Mouse (Mus musculus) kidney, postnatal 4 days (tissue): ENCODE results near the gene Gas2l1.

ENCODE experiments used
- DNase-seq, 2 experiments: peaks; one replicate each; pipeline ENCODE4 v3.0.0; 2021; ENCODE audit warnings: mixed read lengths in 2 of 2

Gene Gas2l1

GRCm38 (mm10) chr11:5042645-5043381 lies 22.3 kb downstream of the Gas2l1 start:
- no peak for DNase-seq

GRCm38 (mm10) chr11:5041144-5041780 lies 23.9 kb downstream of the Gas2l1 start:
- no peak for DNase-seq

DNA sequence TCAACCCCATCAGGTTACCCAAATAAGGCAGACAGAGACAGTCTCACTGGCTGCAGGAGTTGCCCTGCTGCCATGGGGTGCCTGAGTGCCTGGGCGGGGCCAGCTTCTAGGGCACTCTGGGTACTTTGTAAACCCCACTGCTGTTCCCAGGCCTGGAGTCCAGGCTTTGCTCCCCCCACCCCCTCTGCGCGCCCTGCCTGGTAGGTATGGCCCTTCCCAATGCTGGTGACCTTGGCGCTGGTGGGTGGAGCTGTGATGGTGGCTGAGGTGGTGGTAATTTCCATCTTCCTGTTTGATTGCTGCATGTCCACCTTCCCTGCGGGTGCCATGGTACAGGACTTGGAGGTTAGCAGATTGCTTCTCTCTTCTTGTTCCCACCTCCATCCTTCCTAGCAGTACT lies 24.5 kb downstream of the Gas2l1 start:
- DNase-seq = no peak

- DNase-seq = no peak
These were observed 27.8 kb downstream of the Gas2l1 start for GRCm38 (mm10) chr11:5037146-5037854.

DNA sequence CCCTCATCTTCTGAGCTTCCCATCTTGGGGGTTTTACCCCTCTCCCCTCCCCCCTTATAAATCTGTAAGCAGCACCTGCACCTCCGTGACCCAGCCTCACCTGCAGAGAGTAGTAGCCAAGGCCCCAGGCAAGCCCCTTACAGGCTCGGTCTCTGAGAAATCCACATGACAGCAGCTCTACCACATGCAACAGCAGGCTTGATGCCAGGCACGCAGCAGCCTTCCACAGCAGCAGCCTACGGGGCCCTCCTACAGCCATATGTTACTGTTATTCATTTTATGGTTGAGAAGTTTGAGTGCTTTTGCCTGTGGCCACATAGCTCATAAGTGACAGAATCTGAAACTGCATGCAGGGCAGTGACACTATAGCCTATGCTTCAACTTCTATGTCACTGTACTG lies 29.7 kb downstream of the Gas2l1 start:
- no peak for DNase-seq

- DNase-seq = peak in 1 of 2 experiments; percentile 28
These were observed 32.0 kb downstream of the Gas2l1 start for GRCm38 (mm10) chr11:5033136-5033535.

DNA sequence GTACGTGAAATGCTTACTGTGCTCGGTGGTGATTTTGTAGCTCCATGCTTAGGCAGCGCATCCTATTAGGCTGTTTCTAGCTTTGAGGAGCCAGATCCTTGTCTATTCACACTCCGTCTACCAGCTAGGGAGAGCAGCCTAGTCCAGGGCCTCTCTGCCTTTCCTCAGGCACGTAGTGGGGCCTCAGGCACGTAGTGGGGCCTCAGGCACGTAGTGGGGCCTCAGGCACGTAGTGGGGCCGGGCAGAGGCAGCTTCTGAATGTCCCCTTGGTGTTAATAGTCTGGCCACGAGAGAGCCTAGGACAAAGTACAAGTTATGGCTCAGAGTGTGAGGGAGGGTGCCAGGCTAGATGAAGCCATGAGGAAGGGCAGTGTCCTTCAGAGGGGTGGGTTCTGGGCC lies 32.4 kb downstream of the Gas2l1 start:
- no peak for DNase-seq

DNA sequence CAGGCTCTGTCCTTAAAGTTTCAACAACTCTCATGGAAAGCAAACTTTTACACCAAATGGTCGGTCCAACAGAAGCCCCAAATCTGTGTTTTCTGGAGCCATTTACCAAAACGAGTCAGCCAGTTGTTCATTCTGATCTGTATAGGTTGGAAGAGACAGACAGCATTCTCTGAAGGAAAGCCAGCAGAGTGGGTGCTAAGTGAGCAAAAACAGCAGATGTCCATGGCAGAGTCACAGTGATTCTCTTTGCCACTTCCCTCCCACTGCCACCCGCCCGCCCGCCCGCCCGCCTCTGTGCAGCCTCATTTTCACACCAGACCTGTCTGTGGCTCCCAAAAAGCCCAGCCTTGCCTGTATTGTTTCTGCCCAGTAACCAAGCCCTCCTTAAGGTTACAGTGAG lies 36.9 kb downstream of the Gas2l1 start:
- no peak for DNase-seq

DNA sequence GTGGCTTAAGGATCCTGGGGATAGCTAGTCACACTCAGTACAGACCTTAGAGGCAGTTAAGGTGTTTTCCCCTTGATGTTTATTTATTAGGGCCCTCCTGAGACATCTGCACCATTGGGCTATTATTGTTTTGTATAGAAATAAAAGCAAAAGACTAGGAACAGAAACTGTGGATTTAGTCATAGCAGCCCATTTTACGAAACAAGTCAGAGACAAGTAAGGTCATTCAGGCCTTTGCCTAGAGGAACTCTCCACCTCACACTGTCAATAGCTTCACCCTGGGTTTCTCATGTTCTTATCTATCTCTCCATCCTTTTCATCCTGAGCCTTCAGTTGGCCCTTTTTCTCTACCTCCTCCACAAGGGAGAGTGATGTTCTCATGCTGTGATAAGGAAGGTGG lies 40.0 kb downstream of the Gas2l1 start:
- DNase-seq = no peak

- DNase-seq = peak; percentile 52 to 59
These were observed 47.6 kb downstream of the Gas2l1 start for GRCm38 (mm10) chr11:5017506-5017905.

GRCm38 (mm10) chr11:5016286-5016685 lies 48.8 kb downstream of the Gas2l1 start:
- DNase-seq = no peak

GRCm38 (mm10) chr11:5015720-5016119 lies 49.4 kb downstream of the Gas2l1 start:
- DNase-seq = peak; percentile 64 to 68

GRCm38 (mm10) chr11:5012213-5012715 lies 52.9 kb downstream of the Gas2l1 start:
- no peak for DNase-seq

DNA sequence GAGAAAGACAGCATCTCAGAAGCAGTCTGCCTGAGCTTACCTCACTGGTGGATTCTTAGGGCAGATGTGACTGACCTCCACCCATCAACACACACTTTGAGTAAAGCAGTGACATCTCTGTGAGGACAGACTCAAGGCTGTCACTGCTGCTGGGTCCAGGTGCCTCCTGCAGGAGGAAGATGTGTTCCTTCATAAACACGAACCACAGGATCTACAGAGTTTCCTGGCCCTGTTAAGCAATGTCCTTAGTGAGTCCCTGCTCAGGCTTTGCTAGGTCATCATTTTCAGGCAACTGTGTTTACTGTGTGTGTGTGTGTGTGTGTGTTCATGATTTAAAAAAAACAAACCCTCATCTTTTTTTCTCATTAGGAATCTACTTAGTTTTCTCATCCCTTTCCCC lies 53.6 kb downstream of the Gas2l1 start:
- no peak for DNase-seq

DNA sequence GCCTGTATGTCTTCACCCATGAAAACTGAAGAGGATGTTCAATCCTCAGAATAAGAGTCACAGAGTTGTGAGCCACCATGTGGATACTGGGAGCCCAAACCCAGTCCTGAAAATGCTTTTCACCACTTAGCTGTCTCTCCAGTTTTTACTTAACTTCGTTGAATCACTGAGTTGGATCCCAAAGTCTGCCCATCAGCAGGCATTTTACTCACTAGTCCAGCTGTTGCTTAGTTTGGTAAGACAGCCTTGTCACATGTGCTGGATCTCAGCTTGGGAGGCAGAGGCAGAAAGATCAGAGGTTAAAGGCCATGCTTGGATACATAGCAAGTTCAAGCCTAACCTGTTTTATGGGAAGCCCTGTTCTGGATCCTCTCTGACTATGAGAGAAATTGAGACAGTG lies 54.9 kb downstream of the Gas2l1 start:
- no peak for DNase-seq

DNA sequence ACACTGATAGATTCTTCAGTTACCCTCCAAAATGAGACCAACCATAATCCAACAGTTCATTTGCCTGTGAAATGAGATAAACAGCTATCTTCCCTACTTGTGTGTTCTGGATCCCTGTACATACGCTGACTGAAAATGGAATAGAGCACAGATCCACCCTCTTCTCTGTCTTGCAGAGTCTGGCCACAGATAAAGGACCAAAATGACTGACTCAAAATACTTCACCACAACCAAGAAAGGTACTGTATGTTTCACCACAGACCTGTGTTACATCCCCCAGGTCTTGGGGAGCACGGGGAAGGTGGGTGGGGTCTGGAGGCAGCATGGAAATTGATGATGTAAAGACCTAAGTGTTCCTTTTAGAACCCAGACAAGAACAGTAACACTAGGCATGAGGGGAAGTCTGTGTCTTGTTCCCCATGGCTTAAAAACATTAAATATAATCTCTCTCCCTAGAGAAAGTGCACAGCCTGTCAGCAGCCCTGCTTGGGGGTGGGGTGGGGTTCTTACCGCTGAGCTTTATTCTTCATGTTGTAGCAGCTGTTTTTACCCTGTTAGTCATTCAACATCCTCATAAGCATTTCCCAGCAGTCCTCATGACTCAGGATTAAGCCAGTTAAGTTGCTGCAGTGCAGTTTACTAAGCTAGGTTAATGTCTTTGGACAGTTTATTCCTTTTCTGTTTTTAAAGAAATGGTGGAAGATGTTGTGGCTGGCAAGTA lies 55.6 kb downstream of the Gas2l1 start:
- DNase-seq = no peak

- no peak for DNase-seq
These were observed 56.3 kb downstream of the Gas2l1 start for GRCm38 (mm10) chr11:5008867-5009266.

DNA sequence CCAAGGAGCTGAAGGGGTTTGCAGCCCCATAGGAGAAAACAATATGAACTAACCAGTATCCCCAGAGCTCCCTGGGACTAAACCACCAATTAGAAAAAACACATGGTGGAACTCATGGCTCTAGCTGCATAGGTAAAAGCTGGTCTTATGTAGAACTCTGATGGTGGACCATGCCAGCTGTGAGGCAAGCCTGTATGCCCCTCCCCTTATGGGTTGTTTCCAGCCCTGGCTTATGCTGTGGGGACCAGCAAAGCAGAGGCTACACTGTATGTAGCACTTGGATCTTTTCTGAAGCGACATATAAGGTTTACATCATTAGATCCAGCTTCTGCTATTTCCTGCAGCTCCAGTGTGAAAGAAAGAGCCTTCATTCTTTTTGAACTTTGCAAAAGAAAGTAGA lies 57.9 kb downstream of the Gas2l1 start:
- DNase-seq = no peak

- no peak for DNase-seq
These were observed 59.6 kb downstream of the Gas2l1 start for GRCm38 (mm10) chr11:5005528-5005927.
